ENCODE assay signal across 8 mouse cellular contexts in genomic region chrX:20663444-20663790, GRCm38 (mm10). TPM values are rescaled to one million over a fixed set of nuclear protein-coding genes. Genes with fewer than 3 reads are reported as not detected.
DNase-seq lines count a peak whose midpoint lies in the region; ATAC-seq lines count a peak whose summit lies in the region.

No protein-coding gene starts in this region.

- peaks cover 2 to 13% of the 10 kb centered on the region in 2 experiments for H3K4me1 ChIP-seq in heart, embryonic 14.5 days (ENCODE audit: control insufficient read depth in 2 of 2, insufficient read depth in 2 of 2, low read length in 2 of 2)
- H3K4me1 ChIP-seq in forebrain, embryonic 10.5 days: peaks cover 10% of the 10 kb centered on the region
- peaks cover 28% of the 10 kb centered on the region for H3K4me1 ChIP-seq in midbrain, embryonic 16.5 days (ENCODE audit: control insufficient read depth, insufficient read depth, low read length)

- ATAC-seq in heart, embryonic 14.5 days (ENCODE audit: insufficient number of reproducible peaks, insufficient read depth, low FRiP score, low read depth): peak; percentile 11; the same call in 1 of the 2 replicates
- no peak for ATAC-seq in midbrain, embryonic 16.5 days

- no peaks in the 10 kb centered on the region for H3K27me3 ChIP-seq in heart, embryonic 14.5 days (ENCODE audit: control insufficient read depth, insufficient read depth, low read length)
- no peaks in the 10 kb centered on the region for H3K27me3 ChIP-seq in forebrain, embryonic 10.5 days (ENCODE audit: poor library complexity, severe bottlenecking)
- no peaks in the 10 kb centered on the region for H3K27me3 ChIP-seq in midbrain, embryonic 16.5 days (ENCODE audit: control insufficient read depth, insufficient read depth, low read depth, low read length)

- H3K9ac ChIP-seq in heart, embryonic 14.5 days (ENCODE audit: low read length): peak overlapping the region; percentile 90
- peak overlapping the region; percentile 86 for H3K9ac ChIP-seq in midbrain, embryonic 16.5 days (ENCODE audit: low read depth, low read length)

- H3K27ac ChIP-seq in heart, embryonic 14.5 days (replicated peaks in 1 of 2; ENCODE audit: control insufficient read depth in 1 of 2, insufficient read depth in 1 of 2, low read depth in 2 of 2, low read length in 2 of 2): peak overlapping the region; percentile 66 to 82
- H3K27ac ChIP-seq in forebrain, embryonic 10.5 days: peak overlapping the region; percentile 90
- H3K27ac ChIP-seq in midbrain, embryonic 16.5 days (ENCODE audit: low read length): peak overlapping the region; percentile 90

- H3K4me3 ChIP-seq in heart, embryonic 14.5 days (ENCODE audit: control insufficient read depth in 1 of 2, insufficient read depth in 1 of 2, low read depth in 1 of 2, low read length in 2 of 2): peak overlapping the region; percentile 67 to 68
- H3K4me3 ChIP-seq in forebrain, embryonic 10.5 days: peak overlapping the region; percentile 66
- H3K4me3 ChIP-seq in midbrain, embryonic 16.5 days (ENCODE audit: low read depth, low read length): peak overlapping the region; percentile 62

- H3K4me2 ChIP-seq in heart, embryonic 14.5 days (ENCODE audit: low read length): peak overlapping the region; percentile 69
- H3K4me2 ChIP-seq in midbrain, embryonic 16.5 days (ENCODE audit: low read length): peak overlapping the region; percentile 61

- H3K9me3 ChIP-seq in heart, embryonic 14.5 days (ENCODE audit: control insufficient read depth, low read length): no peaks in the 10 kb centered on the region
- H3K9me3 ChIP-seq in forebrain, embryonic 10.5 days: no peaks in the 10 kb centered on the region
- H3K9me3 ChIP-seq in midbrain, embryonic 16.5 days (replicated peaks; ENCODE audit: control insufficient read depth, low read length, poor library complexity, severe bottlenecking): no peaks in the 10 kb centered on the region

- WGBS in heart, embryonic 14.5 days: 17% methylated on average over 9 of the region's 9 CpGs
- WGBS in forebrain, embryonic 10.5 days: 19% methylated on average over 9 of the region's 9 CpGs
- WGBS in midbrain, embryonic 16.5 days: 24% methylated on average over 9 of the region's 9 CpGs

- H3K36me3 ChIP-seq in heart, embryonic 14.5 days (ENCODE audit: control insufficient read depth, insufficient read depth, low read length): peaks cover 27% of the 10 kb centered on the region
- H3K36me3 ChIP-seq in forebrain, embryonic 10.5 days (replicated peaks): peaks cover 38% of the 10 kb centered on the region
- H3K36me3 ChIP-seq in midbrain, embryonic 16.5 days (ENCODE audit: control insufficient read depth, insufficient read depth, low read length): no peaks in the 10 kb centered on the region

- no peak for DNase-seq in heart, adult 9 months (ENCODE audit: low spot score in 2 of 2)
- DNase-seq in MN1 (ENCODE audit: low spot score): peak; percentile 46
- no peak for DNase-seq in forebrain, embryonic 10.5 days (ENCODE audit: extremely low spot score, low spot score)
- peak; percentile 19 for DNase-seq in kidney, postnatal 10 days
- DNase-seq in thymus, postnatal 4 days: no peak
- DNase-seq in testis, postnatal 14 days (ENCODE audit: low spot score): no peak

RNA-seq across cellular contexts. Expression of gene Uba1, which starts 5.3 kb away (rescaled TPM):
- 143 and 144 TPM in 2 replicates for polyA plus RNA-seq in heart, embryonic 14.5 days (2014; fragmentation: Nextera tagmentation; extraction: Ambion mirVana)
- polyA plus RNA-seq in forebrain, embryonic 10.5 days (2016; fragmentation: Nextera tagmentation; extraction: Ambion mirVana): 251 and 252 TPM in 2 replicates
- polyA plus RNA-seq in midbrain, embryonic 16.5 days (2015; fragmentation: Nextera tagmentation; extraction: Ambion mirVana): 385 and 404 TPM in 2 replicates

RNA-seq across cellular contexts. Expression of gene Cdk16, which starts 24.3 kb away (rescaled TPM):
- polyA plus RNA-seq in heart, embryonic 14.5 days (2014; fragmentation: Nextera tagmentation; extraction: Ambion mirVana): 71.3 and 85.2 TPM in 2 replicates
- 109 and 113 TPM in 2 replicates for polyA plus RNA-seq in forebrain, embryonic 10.5 days (2016; fragmentation: Nextera tagmentation; extraction: Ambion mirVana)
- polyA plus RNA-seq in midbrain, embryonic 16.5 days (2015; fragmentation: Nextera tagmentation; extraction: Ambion mirVana): 138 and 148 TPM in 2 replicates

RNA-seq across cellular contexts. Expression of gene Usp11, which starts 40.3 kb away (rescaled TPM):
- 33.6 and 34.5 TPM in 2 replicates for polyA plus RNA-seq in heart, embryonic 14.5 days (2014; fragmentation: Nextera tagmentation; extraction: Ambion mirVana)
- polyA plus RNA-seq in forebrain, embryonic 10.5 days (2016; fragmentation: Nextera tagmentation; extraction: Ambion mirVana): 51.7 and 54.1 TPM in 2 replicates
- polyA plus RNA-seq in midbrain, embryonic 16.5 days (2015; fragmentation: Nextera tagmentation; extraction: Ambion mirVana): 108 and 109 TPM in 2 replicates

RNA-seq across cellular contexts. Expression of gene Ndufb11, which starts 46.0 kb away (rescaled TPM):
- polyA plus RNA-seq in heart, embryonic 14.5 days (2014; fragmentation: Nextera tagmentation; extraction: Ambion mirVana): 476 and 493 TPM in 2 replicates
- 173 and 180 TPM in 2 replicates for polyA plus RNA-seq in forebrain, embryonic 10.5 days (2016; fragmentation: Nextera tagmentation; extraction: Ambion mirVana)
- 209 TPM in 2 replicates for polyA plus RNA-seq in midbrain, embryonic 16.5 days (2015; fragmentation: Nextera tagmentation; extraction: Ambion mirVana)

RNA-seq across cellular contexts. Expression of gene Rbm10, which starts 46.1 kb away (rescaled TPM):
- polyA plus RNA-seq in heart, embryonic 14.5 days (2014; fragmentation: Nextera tagmentation; extraction: Ambion mirVana): 32.9 and 33.9 TPM in 2 replicates
- 110 and 111 TPM in 2 replicates for polyA plus RNA-seq in forebrain, embryonic 10.5 days (2016; fragmentation: Nextera tagmentation; extraction: Ambion mirVana)
- 48.2 and 55.3 TPM in 2 replicates for polyA plus RNA-seq in midbrain, embryonic 16.5 days (2015; fragmentation: Nextera tagmentation; extraction: Ambion mirVana)

Comparison
In these comparisons a context has a peak if more than half of its experiments do, and no peak if none do; other contexts are left out.
1. DNase-seq: peak in MN1 (single experiment) and kidney, postnatal 10 days (single experiment); none in heart, adult 9 months (0 of 2), forebrain, embryonic 10.5 days (single experiment), thymus, postnatal 4 days (single experiment) and testis, postnatal 14 days (single experiment).
2. Peak in every context shown above with its lines, with median percentiles within 50 percentile points of each other: H3K27ac ChIP-seq and H3K4me3 ChIP-seq.